Mouse (Mus musculus) embryonic fibroblast, embryonic 13.5 days (primary cell): ENCODE measurements around the gene Lpar4. TPM values are rescaled to one million over a fixed set of nuclear protein-coding genes. Genes with fewer than 3 reads are reported as not detected.

Experiments
- H3K27ac ChIP-seq: 2 replicates; pipeline ENCODE4 v1.5.1; 2012; ENCODE audit warnings: low read length, control low read depth, inconsistent platforms; ENCODE audit not compliant: insufficient read depth
- H3K4me1 ChIP-seq: 2 replicates; pipeline ENCODE4 v1.6.1; 2011; ENCODE audit warnings: low read length; ENCODE audit not compliant: control insufficient read depth, insufficient read depth
- H3K4me3 ChIP-seq: 2 replicates; pipeline ENCODE4 v1.5.1; 2011; ENCODE audit warnings: mild to moderate bottlenecking, control low read depth, low read length; ENCODE audit not compliant: insufficient read depth
- CTCF ChIP-seq: IDR thresholded peaks from 2 replicates; pipeline ENCODE4 v1.5.1; 2011; ENCODE audit warnings: mild to moderate bottlenecking, control low read depth, low read length, moderate library complexity, borderline replicate concordance; ENCODE audit not compliant: insufficient read depth
- POLR2A ChIP-seq: IDR thresholded peaks from 2 replicates; pipeline ENCODE4 v1.6.1; 2011; ENCODE audit warnings: low read depth, mild to moderate bottlenecking, control low read depth, low read length, moderate library complexity
- polyA plus RNA-seq: library from polyadenylated mRNA; stranded (reverse); fragments of >200 nt; gene quantifications from 2 replicates; pipeline ENCODE4 v1.2.4, GENCODE M21; 2011; ENCODE audit warnings: low read depth; ENCODE audit not compliant: missing spikeins, insufficient read length

Lpar4 gene
- polyA plus RNA-seq, 1 experiment: 37.4 TPM

DNA sequence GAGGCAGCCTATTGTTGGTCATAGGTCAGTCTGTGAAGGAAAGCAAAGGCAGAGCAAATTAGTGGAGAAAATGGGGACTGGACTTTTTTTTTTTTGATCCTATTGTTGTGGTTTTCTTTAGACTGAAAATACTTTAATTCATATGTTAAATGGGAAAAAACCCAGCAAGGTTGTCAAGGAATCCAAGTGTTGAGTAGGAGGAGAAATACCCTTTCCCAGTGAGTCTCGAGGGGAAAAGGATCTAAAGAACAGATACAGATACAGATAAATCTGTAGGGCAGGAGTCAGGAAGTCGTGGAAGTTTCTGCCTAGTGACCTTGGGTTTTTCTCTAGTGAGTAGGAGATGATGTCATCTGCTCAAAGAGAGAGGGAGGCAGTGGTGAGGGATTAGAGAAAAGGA lies 30.6 kb downstream of the Lpar4 start:
- no peak overlapping the region for H3K4me3 ChIP-seq
- no peak for TF ChIP-seq CTCF
- no peak for TF ChIP-seq POLR2A
- 0 out of 2 replicates have a peak, but pooled peaks cover 2% of the 10 kb centered on the region for H3K4me1 ChIP-seq
- peak overlapping the region; percentile 98 for H3K27ac ChIP-seq

DNA sequence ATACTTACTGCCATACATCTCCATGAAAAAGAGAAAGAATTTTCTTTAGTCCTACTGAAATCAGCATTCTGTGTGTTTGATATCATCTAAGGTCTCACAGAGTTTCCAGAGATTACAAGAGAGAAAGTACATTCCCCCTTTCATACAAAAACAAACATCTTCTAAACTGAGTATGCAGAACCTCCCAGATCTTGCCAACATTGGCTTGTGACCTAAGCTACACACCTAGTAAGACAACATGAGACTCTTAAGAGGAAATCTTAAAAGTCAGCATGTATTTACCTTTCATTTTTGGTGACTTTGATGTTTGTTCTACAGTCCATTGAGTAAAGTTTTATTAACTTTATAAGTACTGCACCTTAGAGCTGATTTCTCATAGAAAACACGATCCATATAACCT lies 33.4 kb downstream of the Lpar4 start:
- TF ChIP-seq POLR2A (no peak), CTCF (no peak)
- Histone ChIP-seq H3K4me3 (no peak overlapping the region), H3K27ac (no peak overlapping the region), H3K4me1 (0 out of 2 replicates have a peak, but pooled peaks cover 2% of the 10 kb centered on the region)

DNA sequence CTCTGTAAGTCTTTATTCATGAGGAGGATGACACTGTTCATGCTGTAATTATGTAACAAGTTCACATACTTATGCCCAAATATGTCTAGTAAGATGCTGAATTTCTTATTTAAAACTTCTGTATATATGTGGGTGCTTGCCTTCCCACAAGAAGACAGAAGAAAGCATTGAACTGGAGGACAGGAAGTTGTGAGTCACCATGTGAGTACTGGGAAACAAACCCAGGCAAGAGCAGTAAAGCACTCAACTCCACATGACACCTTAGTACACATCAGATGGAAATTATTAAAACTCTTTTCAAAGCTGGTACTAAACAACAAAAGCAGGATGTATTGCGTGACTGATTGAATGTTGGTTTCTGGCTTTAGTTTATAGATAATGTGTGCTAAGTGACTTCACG lies 41.8 kb downstream of the Lpar4 start:
- Histone ChIP-seq H3K4me3 (no peak overlapping the region), H3K4me1 (no peaks in the 10 kb centered on the region), H3K27ac (peak overlapping the region; percentile 40; the same call in 1 of the 2 replicates)
- TF ChIP-seq CTCF: no peak
- TF ChIP-seq POLR2A: no peak

DNA sequence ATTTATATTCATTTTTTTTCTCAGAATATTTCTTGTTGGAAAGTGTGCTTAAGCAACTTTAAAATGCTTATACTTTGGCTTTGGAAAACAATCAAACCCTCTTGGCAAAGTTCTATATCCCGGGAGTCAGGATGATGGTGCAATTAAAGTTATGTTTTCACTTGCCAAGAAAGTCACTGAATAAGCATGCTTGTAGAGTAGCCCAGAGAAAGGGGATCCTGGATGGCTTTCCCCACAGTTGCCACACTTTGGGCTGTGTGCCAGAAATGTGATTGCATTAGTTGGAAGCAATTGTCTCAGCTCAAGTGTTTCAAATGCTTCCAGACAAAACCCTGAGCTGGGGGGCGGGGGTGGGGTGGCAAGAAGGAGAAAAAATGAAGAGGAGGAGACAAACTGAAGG lies 43.9 kb downstream of the Lpar4 start:
- no peaks in the 10 kb centered on the region for H3K4me1 ChIP-seq
- 0 out of 2 replicates have a peak overlapping the region, but pooled peaks have one; percentile 40 for H3K27ac ChIP-seq
- TF ChIP-seq CTCF (no peak), POLR2A (no peak)
- H3K4me3 ChIP-seq: no peak overlapping the region

Other genes with a start within 250 kb of the Lpar4 start
- gene Rtl3, start 80.0 kb upstream of the Lpar4 start, polyA plus RNA-seq: 15.1 and 81.4 TPM in 2 replicates
- gene P2ry10, start 167.9 kb downstream of the Lpar4 start, polyA plus RNA-seq: 0.21 TPM in 1 of 2 replicates, not detected in the other
- gene P2ry10b, start 228.3 kb downstream of the Lpar4 start, polyA plus RNA-seq: 3.9 and 4.2 TPM in 2 replicates